Mouse (Mus musculus) urinary bladder, postnatal 4 days (tissue): ENCODE results near the gene Dusp10.

Experiments
- DNase-seq, 2 experiments: peaks; one replicate each; pipeline ENCODE4 v3.0.0; 2021 to 2022; ENCODE audit warnings: low spot score in 2 of 2

Dusp10 gene

GRCm38 (mm10) chr1:184013106-184013505 is at the start of gene Dusp10:
Gene Dusp10 (plus strand): TSS chr1:184013302.
- no peak for DNase-seq

DNA sequence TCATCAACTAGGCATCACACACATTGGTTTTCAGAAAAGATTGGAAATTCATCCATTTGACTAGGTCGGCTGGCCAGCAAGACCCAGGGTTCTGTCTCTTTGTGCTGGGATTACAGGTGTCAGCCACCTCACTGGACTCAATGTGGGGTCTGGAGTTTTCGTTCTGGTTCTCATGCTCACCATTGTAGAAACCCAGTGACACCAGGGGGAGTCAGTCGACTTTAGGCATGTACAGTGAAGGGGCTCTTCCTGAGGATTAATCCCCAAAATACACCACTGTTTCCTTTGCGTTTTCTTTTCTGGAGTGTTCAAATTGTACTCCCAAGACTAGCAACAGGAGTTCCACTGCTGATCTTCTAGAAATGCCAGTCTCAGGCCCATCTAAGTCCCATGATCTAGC is 47.8 kb upstream of the Dusp10 start:
- DNase-seq, result no peak

- DNase-seq, result no peak
Observed at GRCm38 (mm10) chr1:183969265-183969664, 43.8 kb upstream of the Dusp10 start.

GRCm38 (mm10) chr1:183979814-183980243 is 33.3 kb upstream of the Dusp10 start:
- DNase-seq, result no peak

DNA sequence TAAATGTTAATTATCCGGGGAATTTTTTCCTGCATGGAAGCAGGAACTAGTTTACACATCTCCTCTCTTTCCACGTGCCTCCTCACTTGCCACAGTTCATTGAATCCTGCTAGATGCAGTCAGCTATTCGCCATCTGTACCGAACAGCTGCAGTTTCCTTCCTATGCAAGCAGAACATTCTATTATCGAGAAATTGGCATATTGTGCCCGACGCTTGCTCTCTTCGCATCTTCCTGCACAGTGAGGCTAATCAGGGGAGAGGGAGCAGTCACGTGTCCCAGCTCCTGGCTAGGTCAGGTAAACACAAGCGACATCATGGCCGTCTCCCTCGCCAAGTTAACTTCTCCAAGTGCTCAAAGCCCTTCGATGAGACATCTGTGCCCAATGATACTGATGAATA is 31.0 kb upstream of the Dusp10 start:
- DNase-seq, result no peak

- DNase-seq, result no peak
Observed at GRCm38 (mm10) chr1:183987711-183988245, 25.3 kb upstream of the Dusp10 start.

DNA sequence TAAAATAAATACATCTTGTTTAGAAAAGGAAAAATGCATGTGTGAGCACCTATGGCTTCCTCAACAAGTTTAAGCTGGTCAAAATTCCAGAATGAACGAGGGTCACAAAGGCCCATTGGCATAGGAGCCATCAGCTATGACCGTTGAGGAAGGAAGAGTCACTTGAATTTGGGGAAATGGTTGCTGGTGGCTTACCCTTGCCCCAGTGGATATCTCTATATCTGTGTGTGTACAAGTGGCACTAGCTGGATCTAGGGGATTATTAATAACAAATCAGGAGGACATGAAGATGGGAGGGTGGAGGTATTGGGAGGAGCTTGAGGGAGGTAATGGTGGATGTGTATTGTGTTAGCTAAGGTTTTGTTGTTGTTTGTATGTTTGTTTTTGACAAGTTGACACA is 21.2 kb upstream of the Dusp10 start:
- DNase-seq, result no peak

- no peak for DNase-seq
Observed at GRCm38 (mm10) chr1:183997207-183997606, 15.9 kb upstream of the Dusp10 start.

DNA sequence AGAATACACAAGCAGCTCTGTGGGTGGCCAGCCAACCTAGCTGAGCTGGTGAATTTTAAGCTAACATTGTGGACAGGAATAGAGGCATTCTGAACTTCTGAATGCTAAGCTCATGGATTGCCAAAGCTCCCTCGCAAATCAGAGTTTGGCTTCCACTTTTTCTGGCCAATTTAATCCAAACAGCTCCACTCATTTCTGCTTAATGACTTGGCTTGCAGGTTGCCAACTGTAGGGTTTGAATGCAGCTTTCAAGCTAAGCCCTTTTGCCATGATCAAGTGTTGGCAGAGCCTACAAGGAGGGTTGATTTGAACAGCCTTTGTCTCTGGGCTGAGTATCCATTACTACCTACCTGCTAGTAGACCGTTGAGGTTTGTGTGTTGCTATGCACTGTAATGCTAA is 10.6 kb upstream of the Dusp10 start:
- DNase-seq, result no peak

DNA sequence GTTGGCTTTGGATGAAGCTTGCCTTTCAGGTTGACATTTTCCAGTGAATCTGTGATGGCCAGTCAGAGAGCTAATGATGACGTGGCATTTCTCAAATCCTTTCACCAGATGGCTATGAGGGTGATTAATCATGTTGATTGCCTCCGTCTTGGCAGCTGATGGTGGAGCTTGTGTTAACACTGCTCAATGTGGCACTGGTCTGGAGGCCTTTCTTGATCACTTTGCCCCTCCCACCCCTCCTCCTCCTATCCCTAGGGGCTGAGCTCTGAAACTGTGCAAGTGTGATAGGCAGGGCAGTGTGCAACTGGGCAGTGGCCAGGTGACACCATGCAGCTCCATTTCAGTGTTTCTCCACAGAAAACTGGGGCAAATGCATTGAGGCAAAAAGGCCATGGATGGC is 8.8 kb upstream of the Dusp10 start:
- DNase-seq, result no peak

GRCm38 (mm10) chr1:184005315-184006058 is 7.6 kb upstream of the Dusp10 start:
- DNase-seq, result no peak

DNA sequence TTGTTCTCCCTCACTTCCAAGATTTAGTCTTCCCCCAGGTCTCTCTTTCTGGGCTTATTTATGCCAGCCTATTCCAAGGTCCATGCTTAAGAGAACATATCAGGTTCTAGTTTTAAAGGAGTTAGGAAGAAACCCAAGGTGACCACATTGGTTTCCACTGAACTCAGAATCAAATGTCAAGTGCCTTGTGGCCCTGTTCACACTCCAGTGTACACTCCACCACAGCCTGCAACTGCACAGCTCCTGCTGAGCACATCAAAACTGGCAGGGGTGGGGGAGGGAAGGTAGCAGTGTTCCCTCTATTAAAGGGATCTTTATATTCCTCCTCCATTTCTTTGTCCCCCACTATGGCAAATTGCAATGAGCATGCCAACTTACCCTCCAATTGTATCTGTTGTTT is 7.0 kb upstream of the Dusp10 start:
- no peak for DNase-seq

GRCm38 (mm10) chr1:184011311-184011710 is 1.8 kb upstream of the Dusp10 start:
- DNase-seq, result no peak

DNA sequence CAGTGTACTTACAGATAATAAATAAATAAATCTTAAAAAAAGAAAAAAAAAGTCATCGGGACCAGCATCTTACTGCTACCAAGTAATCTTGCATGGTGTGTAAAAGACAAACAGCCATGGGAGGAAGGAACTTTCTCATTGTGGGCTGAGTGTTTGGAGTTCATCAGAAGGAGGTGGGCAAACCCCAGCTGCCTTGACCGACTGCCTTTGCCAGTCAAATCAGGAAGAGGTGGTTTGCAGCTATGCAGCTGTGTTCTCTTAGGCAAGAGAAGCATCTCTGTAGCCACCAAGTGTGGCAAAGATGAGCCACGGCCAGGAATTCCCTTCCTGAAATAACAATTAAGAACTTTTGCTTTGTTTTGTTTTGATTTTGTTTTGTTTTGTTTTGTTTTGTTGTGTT is 989 bp downstream of the Dusp10 start:
- DNase-seq, result no peak

GRCm38 (mm10) chr1:184015995-184016730 is 3.1 kb downstream of the Dusp10 start:
- no peak for DNase-seq

DNA sequence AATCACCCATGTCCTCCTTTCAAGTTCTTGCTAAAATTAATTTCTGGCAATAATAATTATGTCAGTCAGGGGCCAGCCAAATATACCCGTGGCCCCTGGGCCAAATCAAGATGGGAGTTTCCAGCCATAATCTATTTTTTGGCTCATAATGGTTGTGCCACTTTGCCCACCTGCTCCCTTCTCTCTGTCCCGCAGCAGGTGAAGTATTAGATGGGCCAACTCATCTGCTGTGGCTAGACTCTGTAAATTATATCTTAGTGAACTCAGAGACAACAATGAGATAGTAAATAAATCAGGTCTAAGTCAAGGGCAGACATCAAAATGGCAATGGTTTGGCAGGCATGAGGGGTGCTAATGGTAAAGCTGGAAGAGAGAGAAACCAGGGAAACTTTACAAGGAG is 4.5 kb downstream of the Dusp10 start:
- DNase-seq, result no peak

DNA sequence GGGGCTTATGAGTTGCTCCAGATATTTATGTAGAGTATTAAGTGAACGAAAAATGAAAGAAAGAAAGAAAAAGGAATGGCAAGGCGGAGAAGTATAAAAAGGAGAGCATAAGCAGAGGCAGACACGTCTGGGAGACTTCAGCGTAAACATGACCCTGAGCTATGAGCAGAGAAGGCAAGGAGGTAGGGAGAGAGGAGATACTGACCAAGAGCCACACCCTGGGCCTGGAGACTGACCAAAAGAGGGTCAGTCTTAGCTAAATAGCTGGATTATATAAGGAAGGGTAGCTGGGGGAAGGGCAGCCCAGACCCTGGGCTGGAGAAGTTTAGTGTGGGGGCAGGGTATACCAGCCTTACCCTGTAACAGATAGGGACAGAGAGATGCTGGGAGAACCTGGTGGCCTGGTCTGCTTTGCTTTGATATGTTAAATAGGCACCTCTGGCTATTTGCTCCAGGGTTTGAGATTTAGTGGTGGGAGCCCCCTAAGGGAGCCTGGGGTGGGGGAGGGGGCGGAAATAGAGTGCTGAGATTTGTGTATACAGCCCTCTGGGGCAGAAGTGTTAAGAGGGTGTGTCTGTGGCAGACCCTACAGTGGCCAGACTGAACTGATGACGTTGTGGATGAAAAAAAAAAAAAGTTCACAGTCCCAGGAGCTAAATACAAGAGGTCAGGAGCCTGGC is 6.1 kb downstream of the Dusp10 start:
- no peak for DNase-seq

DNA sequence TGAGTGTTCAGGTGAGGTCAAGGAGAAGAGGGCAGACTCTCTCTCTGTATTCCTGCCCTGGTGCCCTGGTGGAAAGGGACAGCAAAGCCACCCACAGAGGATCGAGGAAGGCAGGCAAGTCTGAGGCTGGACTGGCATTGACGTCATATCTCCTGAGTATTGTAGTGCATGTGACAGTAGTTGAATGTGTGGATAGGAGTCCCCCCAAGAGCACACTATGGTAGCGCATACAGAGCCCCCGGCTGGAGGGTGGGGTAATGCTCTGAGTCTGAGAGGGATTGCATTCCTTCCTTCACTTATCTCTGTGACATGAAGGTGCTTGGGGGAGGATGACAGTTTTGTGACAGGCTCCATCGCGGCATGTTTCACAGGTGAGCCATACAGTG is 6.6 kb downstream of the Dusp10 start:
- DNase-seq, result no peak

- DNase-seq, result no peak
Observed at GRCm38 (mm10) chr1:184023971-184024370, 10.9 kb downstream of the Dusp10 start.

DNA sequence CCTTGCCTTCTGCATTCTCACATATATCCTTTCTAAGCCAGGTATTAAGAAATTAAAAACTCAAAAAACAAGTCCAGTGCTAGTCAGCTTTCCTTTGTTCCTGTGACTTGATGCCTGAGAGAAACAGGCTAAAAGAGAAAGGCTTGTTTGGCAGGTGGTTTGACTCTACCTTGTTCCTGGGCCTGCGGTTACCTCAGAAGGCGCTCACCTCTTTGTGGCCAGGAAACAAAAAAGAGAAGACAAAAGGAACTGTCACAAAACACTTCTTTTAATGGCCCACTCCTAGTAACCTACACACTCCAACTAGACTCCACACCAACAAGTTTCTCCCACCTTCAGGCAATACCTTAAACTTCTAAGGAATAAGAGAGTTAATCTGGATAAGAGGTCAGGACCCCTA is 11.5 kb downstream of the Dusp10 start:
- DNase-seq, result no peak

- no peak for DNase-seq
Observed at GRCm38 (mm10) chr1:184025079-184025478, 12.0 kb downstream of the Dusp10 start.

GRCm38 (mm10) chr1:184027039-184027438 is 13.9 kb downstream of the Dusp10 start:
- DNase-seq, result no peak
